Mouse (Mus musculus) embryo, embryonic 11.5 days (tissue): ENCODE measurements around the gene Pias1.

Experiments
- DNase-seq: peaks from one replicate; pipeline ENCODE4 v3.0.0-alpha.2; 2012; ENCODE audit warnings: low read depth, low spot score

The Pias1 gene

GRCm38 (mm10) chr9:62987824-62988223 is at the start of gene Pias1:
Gene Pias1, minus strand, starts transcription at chr9:62987924.
- DNase-seq: no peak

GRCm38 (mm10) chr9:63035431-63035830 is 47.7 kb upstream of the Pias1 start:
- no peak for DNase-seq

- no peak for DNase-seq
These were observed 43.5 kb upstream of the Pias1 start for GRCm38 (mm10) chr9:63031011-63031782.

- DNase-seq: no peak
These were observed 34.8 kb upstream of the Pias1 start for GRCm38 (mm10) chr9:63022486-63022885.

GRCm38 (mm10) chr9:63007371-63007770 is 19.6 kb upstream of the Pias1 start:
- no peak for DNase-seq

- no peak for DNase-seq
These were observed 18.5 kb upstream of the Pias1 start for GRCm38 (mm10) chr9:63006081-63006820.

GRCm38 (mm10) chr9:62998561-62998960 is 10.8 kb upstream of the Pias1 start:
- DNase-seq: no peak

GRCm38 (mm10) chr9:62997626-62998025 is 9.9 kb upstream of the Pias1 start:
- no peak for DNase-seq

- no peak for DNase-seq
These were observed 7.5 kb upstream of the Pias1 start for GRCm38 (mm10) chr9:62995186-62995585.

- no peak for DNase-seq
These were observed 2.4 kb upstream of the Pias1 start for GRCm38 (mm10) chr9:62990134-62990533.

- peak; percentile 96 for DNase-seq
These were observed 6.9 kb downstream of the Pias1 start for GRCm38 (mm10) chr9:62980777-62981202.

- peak; percentile 24 for DNase-seq
These were observed 7.5 kb downstream of the Pias1 start for GRCm38 (mm10) chr9:62980162-62980776.

GRCm38 (mm10) chr9:62979461-62980161 is 8.1 kb downstream of the Pias1 start:
- no peak for DNase-seq

GRCm38 (mm10) chr9:62977152-62977551 is 10.6 kb downstream of the Pias1 start:
- DNase-seq: no peak

GRCm38 (mm10) chr9:62975830-62976229 is 11.9 kb downstream of the Pias1 start:
- DNase-seq: no peak

- no peak for DNase-seq
These were observed 13.3 kb downstream of the Pias1 start for GRCm38 (mm10) chr9:62974439-62974838.

GRCm38 (mm10) chr9:62972073-62972745 is 15.5 kb downstream of the Pias1 start:
- DNase-seq: no peak

GRCm38 (mm10) chr9:62970345-62970744 is 17.4 kb downstream of the Pias1 start:
- DNase-seq: no peak

GRCm38 (mm10) chr9:62966018-62966417 is 21.7 kb downstream of the Pias1 start:
- DNase-seq: no peak

- DNase-seq: no peak
These were observed 35.0 kb downstream of the Pias1 start for GRCm38 (mm10) chr9:62952713-62953112.

GRCm38 (mm10) chr9:62945346-62945745 is 42.4 kb downstream of the Pias1 start:
- DNase-seq: no peak
